Mouse (Mus musculus) hindbrain, embryonic 10.5 days (tissue): Measurements from ENCODE around the gene Ppp1r12a. TPM values are rescaled to one million over a fixed set of nuclear protein-coding genes. Genes with fewer than 3 reads are reported as not detected.
A peak's percentile ranks its signal among the peaks of the same experiment; 100 is the strongest.

ENCODE experiments used
- DNase-seq: peaks from one replicate; pipeline ENCODE4 v3.0.0-alpha.2; 2017; ENCODE audit warnings: low spot score
- H3K27ac ChIP-seq: fragments of 300-500 bp; sonication (generic); 2 replicates; pipeline ENCODE4 v1.5.1; 2016; ENCODE audit warnings: mild to moderate bottlenecking, moderate library complexity
- H3K27me3 ChIP-seq: fragments of 300-500 bp; sonication (generic); 2 replicates; pipeline ENCODE4 v1.6.1; 2016; ENCODE audit warnings: mild to moderate bottlenecking; ENCODE audit not compliant: poor library complexity, insufficient read depth, severe bottlenecking
- H3K36me3 ChIP-seq: fragments of 300-500 bp; sonication (generic); 2 replicates; pipeline ENCODE4 v1.6.1; 2016; ENCODE audit warnings: mild to moderate bottlenecking, moderate library complexity
- H3K4me1 ChIP-seq: fragments of 300-500 bp; sonication (generic); replicated peaks from 2 replicates; pipeline ENCODE4 v1.6.1; 2016; ENCODE audit warnings: mild to moderate bottlenecking
- H3K4me3 ChIP-seq: fragments of 300-500 bp; sonication (generic); 2 replicates; pipeline ENCODE4 v1.5.1; 2016; ENCODE audit warnings: mild to moderate bottlenecking, moderate library complexity
- H3K9me3 ChIP-seq: fragments of 300-500 bp; sonication (generic); 2 replicates; pipeline ENCODE4 v1.6.1; 2016; ENCODE audit warnings: mild to moderate bottlenecking, moderate library complexity
- WGBS: fragments of 180-500 bp; shearing (Covaris S2); methylation state at CpG from one replicate; pipeline ENCODE4 v1.1.7; 2016; 5-methylcytosine and 5-hydroxymethylcytosine counted together
- polyA plus RNA-seq: library from polyadenylated mRNA; unstranded; fragments of >200 nt; fragmentation: Nextera tagmentation; extraction: Ambion mirVana; gene quantifications from 2 replicates; pipeline ENCODE4 v1.2.1, GENCODE M21; 2016

Ppp1r12a gene
- polyA plus RNA-seq, 1 experiment from 2014 or later: 57.2 TPM

DNA sequence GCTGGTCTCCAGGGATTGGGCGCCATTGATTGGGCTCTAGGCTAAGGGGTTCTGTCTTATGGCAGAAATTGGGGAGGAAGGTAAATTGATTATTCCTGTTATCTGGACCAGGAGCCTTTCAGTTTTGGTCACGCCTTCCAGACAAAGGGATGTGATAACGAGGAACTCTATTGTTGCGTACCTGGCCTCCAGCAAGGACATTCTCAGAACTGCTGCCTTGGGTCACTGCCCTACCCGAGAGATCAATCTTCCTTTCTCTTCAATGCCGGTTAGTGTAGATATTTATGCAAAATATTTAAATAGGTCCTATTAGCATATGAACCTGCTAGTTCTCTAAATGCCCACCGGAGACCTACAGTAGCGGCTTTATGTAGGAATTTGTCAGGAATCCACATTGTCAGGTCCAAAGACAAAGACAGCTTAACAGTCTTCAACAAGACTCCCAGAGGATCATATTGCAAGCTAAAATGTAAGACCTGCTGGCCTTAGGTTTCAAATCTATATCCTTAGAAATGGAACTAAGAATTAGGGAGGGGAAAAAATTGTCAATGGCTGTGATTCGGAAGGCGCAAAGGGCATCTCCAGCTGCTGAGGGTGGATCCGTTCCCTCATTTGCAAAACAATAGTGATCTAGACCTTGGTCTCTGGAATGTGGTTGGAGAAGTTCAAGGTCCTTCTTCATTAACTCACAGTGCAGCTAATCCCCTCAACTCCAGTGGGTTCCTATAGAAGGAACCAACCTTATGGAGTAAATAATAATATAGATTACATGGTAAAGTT, 124.9 kb downstream of the Ppp1r12a start:
- Histone ChIP-seq H3K4me3 (no peak overlapping the region), H3K27me3 (no peaks in the 10 kb centered on the region), H3K4me1 (no peaks in the 10 kb centered on the region), H3K9me3 (no peaks in the 10 kb centered on the region), H3K36me3 (peaks cover 10% of the 10 kb centered on the region), H3K27ac (no peak overlapping the region)
- WGBS: 72% methylated on average over 11 of the region's 11 CpGs
- no peak for DNase-seq

DNA sequence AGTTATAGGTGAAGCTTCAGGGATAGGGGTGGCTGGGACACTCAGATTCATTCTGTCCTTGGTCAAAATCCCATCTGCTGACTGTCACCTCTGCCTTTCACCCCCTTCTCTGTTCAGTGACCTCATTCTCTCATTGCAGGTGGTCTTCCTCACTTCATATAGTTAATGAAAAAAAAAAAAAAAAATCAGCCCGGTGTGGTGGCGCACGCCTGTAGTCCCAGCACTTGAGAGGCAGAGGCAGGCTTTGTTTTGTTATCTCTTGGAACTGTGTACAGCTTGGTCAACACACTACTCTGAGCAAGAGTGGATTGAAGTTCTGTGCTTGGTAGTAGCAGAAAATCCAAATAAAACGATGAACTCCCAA, 125.4 kb downstream of the Ppp1r12a start:
- no peaks in the 10 kb centered on the region for H3K9me3 ChIP-seq
- no peak overlapping the region for H3K4me3 ChIP-seq
- DNase-seq: no peak
- H3K27ac ChIP-seq: no peak overlapping the region
- no peaks in the 10 kb centered on the region for H3K4me1 ChIP-seq
- 83% methylated on average over 4 of the region's 4 CpGs for WGBS
- peaks cover 4% of the 10 kb centered on the region for H3K36me3 ChIP-seq
- H3K27me3 ChIP-seq: no peaks in the 10 kb centered on the region

DNA sequence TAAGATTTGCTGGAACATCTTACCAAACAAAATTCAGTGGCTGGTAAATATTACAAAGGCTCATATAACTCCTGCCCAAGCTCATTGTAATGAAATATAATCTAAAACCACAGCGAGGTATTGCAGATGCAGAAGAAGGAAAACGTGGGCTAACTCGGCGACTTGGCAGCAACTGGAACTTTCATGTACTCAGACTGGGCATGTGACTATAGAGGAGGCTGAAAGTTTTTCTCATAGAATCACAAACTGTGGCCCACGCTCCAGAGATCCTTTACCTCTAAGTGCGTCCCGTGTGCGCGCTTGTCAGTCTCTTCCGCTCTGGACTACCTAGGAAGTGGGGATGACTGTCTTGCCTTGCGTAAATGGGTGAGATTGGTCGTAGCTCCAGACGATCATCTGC, 128.1 kb downstream of the Ppp1r12a start:
- no peaks in the 10 kb centered on the region for H3K36me3 ChIP-seq
- H3K4me1 ChIP-seq: no peaks in the 10 kb centered on the region
- DNase-seq: no peak
- no peak overlapping the region for H3K27ac ChIP-seq
- H3K4me3 ChIP-seq: no peak overlapping the region
- no peaks in the 10 kb centered on the region for H3K27me3 ChIP-seq
- H3K9me3 ChIP-seq: no peaks in the 10 kb centered on the region
- WGBS: 94% methylated on average over 13 of the region's 13 CpGs

DNA sequence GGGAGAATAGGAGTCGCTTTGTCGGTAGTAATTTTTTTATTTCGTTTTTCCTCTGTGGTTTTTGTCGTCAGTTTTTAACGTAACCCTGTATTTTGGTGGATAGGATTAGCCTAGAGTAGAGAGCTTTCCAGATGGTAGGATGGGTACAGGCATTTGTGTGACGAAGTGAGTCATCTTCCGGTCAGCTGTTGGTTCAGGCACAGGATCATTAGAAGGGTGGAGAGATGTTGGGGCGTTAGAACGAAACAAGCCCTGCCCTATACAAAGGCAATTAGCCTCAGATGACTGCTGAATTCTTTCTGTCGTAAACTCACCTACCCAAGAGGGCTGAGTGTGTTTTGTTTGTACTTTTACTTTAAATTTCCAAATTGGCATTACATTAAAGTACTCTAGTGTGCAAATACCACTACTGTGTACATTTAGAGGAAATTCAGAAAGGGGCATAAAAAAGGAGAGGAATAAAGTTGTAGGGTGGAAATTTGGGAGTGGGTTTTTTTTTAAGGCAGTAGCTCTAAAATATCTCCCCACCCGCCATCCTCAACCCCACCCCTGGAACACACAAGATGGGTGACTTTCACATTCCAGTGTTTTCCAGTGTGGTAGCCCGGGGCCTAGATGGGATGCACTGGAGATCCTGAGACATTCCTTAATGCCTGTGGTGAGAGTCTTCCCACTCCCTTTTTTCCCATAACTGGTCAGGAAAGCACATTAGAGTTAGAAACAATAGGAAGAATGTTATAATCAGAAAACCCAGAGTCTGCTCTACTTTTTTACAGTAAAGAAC, 129.9 kb downstream of the Ppp1r12a start:
- Histone ChIP-seq H3K4me1 (no peaks in the 10 kb centered on the region), H3K27ac (no peak overlapping the region), H3K4me3 (no peak overlapping the region), H3K9me3 (no peaks in the 10 kb centered on the region), H3K27me3 (no peaks in the 10 kb centered on the region), H3K36me3 (no peaks in the 10 kb centered on the region)
- DNase-seq: no peak
- 90% methylated on average over 12 of the region's 12 CpGs for WGBS

DNA sequence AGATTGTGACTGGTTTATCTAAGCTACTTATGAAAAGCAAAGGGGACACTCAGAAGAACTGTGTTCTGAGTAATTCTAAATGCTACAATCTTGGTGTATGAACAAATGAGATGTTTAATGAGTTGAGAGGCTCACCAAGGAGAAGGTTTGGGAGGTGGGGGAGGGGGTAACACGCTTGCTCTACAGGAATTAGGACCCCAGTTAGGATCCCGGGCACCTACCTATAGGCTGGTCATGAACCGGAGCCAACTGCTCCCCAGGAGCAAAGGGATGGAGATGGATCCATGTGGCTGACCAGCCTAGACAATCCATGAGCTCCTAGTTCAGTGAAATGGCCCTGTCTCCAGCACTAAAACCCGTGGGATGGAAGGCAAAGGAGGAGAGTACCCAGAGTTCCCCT, 130.7 kb downstream of the Ppp1r12a start:
- 86% methylated on average over 4 of the region's 4 CpGs for WGBS
- no peak for DNase-seq

DNA sequence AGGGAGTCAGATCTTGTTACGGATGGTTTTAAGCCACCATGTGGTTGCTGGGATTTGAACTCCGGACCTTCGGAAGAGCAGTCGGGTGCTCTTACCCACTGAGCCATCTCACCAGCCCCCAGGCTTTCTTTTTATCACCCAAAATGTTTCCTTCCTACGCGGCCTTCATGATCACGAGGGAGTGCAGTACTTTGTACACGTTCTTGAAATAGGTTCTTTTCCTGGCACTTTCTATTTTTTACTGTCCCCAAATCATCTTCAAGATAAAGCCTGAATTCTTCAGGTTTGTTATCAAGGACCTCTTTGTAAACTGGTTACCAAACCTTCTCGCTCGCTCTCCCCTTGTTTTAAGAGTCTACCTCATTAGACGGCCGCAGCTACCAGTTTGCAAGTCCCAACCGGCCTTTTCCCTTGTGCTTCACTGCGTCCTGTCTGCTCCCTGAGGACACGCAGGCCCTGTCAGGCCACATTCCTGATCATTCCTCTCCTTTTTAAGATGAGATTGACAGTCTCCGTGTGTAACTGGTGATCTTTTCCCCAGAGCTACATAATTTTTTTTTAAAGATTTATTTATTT, 131.7 kb downstream of the Ppp1r12a start:
- Histone ChIP-seq H3K9me3 (no peaks in the 10 kb centered on the region), H3K27ac (no peak overlapping the region), H3K27me3 (no peaks in the 10 kb centered on the region), H3K36me3 (no peaks in the 10 kb centered on the region), H3K4me3 (no peak overlapping the region), H3K4me1 (no peaks in the 10 kb centered on the region)
- DNase-seq: no peak
- 91% methylated on average over 16 of the region's 16 CpGs for WGBS

More for the DNA sequence above, 130.7 kb downstream of the Ppp1r12a start:
- no peaks in the 10 kb centered on the region for H3K4me1 ChIP-seq
- H3K27me3 ChIP-seq: no peaks in the 10 kb centered on the region
- H3K36me3 ChIP-seq: no peaks in the 10 kb centered on the region
- no peak overlapping the region for H3K4me3 ChIP-seq
- no peaks in the 10 kb centered on the region for H3K9me3 ChIP-seq
- H3K27ac ChIP-seq: no peak overlapping the region

DNA sequence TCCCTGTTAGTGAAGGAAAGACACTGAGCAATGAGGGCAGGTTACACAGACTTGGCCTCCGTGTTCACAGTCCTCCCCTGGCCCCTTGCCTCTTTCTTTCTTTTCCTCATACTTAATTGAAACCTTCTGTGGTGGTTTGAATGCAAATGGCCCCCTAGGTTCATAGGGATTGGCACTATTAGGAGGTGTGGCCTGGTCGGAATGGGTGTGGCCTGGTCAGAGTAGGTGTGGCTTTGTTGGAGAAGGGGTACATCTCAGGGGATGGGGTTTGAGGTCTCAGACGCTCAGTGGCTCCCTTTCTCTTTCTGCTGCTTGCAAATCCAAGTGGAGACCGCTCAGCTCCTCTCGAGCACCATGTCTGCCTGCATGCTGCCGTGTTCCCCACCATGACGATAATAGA, 132.8 kb downstream of the Ppp1r12a start:
- no peak overlapping the region for H3K4me3 ChIP-seq
- 82% methylated on average over 7 of the region's 7 CpGs for WGBS
- H3K36me3 ChIP-seq: no peaks in the 10 kb centered on the region
- no peaks in the 10 kb centered on the region for H3K27me3 ChIP-seq
- H3K4me1 ChIP-seq: no peaks in the 10 kb centered on the region
- DNase-seq: no peak
- no peaks in the 10 kb centered on the region for H3K9me3 ChIP-seq
- H3K27ac ChIP-seq: no peak overlapping the region

DNA sequence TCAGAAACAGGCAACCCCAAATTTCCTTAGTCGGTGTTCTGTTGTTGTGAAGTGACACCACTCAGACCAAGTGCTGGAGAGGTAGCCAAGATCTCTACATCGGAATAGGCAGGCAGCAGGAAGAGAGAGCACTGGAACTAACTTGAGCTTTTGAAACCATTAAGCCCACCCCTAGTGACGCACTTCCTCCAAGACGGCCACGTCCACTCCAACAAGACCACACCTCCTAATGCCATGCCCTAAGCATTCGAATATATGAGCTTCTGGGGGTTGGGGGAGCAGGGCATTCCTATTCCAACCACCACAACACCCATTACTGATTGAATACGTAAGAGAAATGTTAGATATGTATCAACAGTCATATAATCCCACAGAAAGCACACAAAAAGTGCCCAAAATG, 134.5 kb downstream of the Ppp1r12a start:
- Histone ChIP-seq H3K9me3 (no peaks in the 10 kb centered on the region), H3K4me3 (no peak overlapping the region), H3K4me1 (no peaks in the 10 kb centered on the region), H3K36me3 (no peaks in the 10 kb centered on the region), H3K27me3 (no peaks in the 10 kb centered on the region), H3K27ac (no peak overlapping the region)
- WGBS: 87% methylated on average over 7 of the region's 7 CpGs
- DNase-seq: no peak

DNA sequence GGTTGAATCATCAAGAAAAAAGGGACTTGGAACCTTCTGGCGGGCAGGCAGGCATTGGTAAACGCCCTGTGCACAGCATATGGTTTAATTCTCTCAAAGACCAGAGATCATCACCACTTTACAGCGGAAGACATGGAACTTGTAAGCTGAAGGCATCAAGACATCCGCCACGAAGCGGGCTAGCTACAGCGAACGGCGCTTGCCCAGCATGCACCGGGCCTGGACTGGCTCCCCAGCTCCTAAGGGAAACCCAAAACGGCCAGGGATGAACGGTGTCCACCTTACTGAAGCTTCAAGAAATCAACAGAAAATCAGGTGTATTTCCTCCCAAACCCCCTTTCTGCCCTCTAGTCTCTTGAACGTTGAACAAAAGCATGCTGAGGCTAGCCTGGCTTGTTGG, 136.3 kb downstream of the Ppp1r12a start:
- no peak for DNase-seq
- H3K27ac ChIP-seq: no peak overlapping the region
- H3K4me1 ChIP-seq: no peaks in the 10 kb centered on the region
- no peak overlapping the region for H3K4me3 ChIP-seq
- H3K9me3 ChIP-seq: no peaks in the 10 kb centered on the region
- 94% methylated on average over 13 of the region's 13 CpGs for WGBS
- H3K36me3 ChIP-seq: no peaks in the 10 kb centered on the region
- no peaks in the 10 kb centered on the region for H3K27me3 ChIP-seq

DNA sequence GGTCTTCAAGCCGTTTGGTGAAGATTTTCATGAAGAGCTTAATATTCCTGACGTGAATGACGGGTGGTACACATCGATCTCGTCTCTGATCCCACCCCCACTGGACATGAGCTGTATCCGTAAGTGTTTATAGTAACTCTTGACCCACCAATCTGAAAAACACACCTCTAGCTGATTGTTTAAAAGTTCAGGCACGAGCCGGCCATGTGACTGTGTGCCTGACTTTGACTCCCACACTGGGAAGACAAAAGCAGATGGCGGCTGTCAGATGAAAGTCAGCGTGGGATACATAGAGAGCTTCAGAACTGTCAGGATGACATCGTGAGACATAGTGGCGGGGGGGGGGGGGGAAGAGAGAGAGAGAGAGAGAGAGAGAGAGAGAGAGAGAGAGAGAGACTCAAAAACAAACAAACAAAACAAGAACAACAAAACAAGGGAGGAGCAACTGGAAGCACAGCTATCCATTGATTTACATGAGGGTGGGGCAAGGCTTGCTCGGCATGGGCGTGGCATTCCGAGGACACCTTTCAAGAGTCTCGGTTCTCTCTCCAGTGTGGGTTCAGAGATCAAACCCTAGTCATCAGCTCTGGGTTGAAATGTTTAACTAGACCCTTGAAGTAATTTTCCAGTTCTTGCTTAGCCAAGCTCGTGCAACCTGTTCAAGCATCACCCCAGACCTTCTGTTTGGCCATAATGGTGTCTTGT, 137.0 kb downstream of the Ppp1r12a start:
- DNase-seq: no peak
- WGBS: 85% methylated on average over 16 of the region's 17 CpGs
- H3K9me3 ChIP-seq: no peaks in the 10 kb centered on the region
- H3K27ac ChIP-seq: no peak overlapping the region
- H3K4me1 ChIP-seq: no peaks in the 10 kb centered on the region
- H3K4me3 ChIP-seq: no peak overlapping the region
- no peaks in the 10 kb centered on the region for H3K36me3 ChIP-seq
- H3K27me3 ChIP-seq: no peaks in the 10 kb centered on the region

DNA sequence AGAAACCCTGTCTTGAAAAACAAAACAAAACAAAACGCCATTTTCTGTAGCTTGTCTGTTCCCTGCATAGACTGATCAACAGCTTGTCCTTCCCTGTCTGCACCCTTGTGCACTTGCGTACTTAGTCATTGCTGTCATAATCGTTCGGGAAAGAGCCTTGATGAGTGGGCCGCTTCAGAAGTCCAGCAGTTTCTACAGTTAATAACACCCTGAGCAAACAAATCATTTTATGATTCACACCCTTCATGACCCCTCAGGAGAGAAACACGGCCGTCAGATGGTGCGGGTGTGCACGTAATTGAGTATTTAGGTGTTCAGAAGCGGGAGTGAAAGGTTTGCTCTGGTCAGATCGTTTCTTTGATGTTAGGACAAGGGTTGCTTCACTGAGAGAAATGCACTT, 137.8 kb downstream of the Ppp1r12a start:
- no peak for DNase-seq
- H3K27me3 ChIP-seq: no peaks in the 10 kb centered on the region
- 87% methylated on average over 11 of the region's 11 CpGs for WGBS
- H3K4me3 ChIP-seq: no peak overlapping the region
- no peaks in the 10 kb centered on the region for H3K36me3 ChIP-seq
- H3K4me1 ChIP-seq: no peaks in the 10 kb centered on the region
- no peaks in the 10 kb centered on the region for H3K9me3 ChIP-seq
- H3K27ac ChIP-seq: no peak overlapping the region

DNA sequence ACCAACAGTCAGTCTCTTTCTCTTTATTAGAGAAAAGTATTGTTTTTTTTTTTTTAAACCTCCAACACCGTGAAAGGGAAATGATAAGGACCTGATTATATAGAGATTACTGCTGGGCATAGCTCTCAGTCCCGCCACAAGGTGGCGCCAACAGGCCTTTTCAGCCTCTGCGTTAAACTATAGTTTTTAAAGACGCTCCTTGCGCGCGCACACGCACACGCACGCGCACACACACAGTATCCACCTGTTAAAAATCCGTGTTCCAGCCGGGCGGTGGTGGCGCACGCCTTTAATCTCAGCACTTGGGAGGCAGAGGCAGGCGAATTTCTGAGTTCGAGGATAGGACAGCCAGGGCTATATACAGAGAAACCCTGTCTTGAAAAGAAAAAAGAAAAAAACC, 138.8 kb downstream of the Ppp1r12a start:
- Histone ChIP-seq H3K9me3 (no peaks in the 10 kb centered on the region), H3K27me3 (no peaks in the 10 kb centered on the region), H3K27ac (no peak overlapping the region), H3K4me3 (no peak overlapping the region), H3K36me3 (no peaks in the 10 kb centered on the region), H3K4me1 (no peaks in the 10 kb centered on the region)
- peak; percentile 78 for DNase-seq
- 17% methylated on average over 19 of the region's 19 CpGs for WGBS

DNA sequence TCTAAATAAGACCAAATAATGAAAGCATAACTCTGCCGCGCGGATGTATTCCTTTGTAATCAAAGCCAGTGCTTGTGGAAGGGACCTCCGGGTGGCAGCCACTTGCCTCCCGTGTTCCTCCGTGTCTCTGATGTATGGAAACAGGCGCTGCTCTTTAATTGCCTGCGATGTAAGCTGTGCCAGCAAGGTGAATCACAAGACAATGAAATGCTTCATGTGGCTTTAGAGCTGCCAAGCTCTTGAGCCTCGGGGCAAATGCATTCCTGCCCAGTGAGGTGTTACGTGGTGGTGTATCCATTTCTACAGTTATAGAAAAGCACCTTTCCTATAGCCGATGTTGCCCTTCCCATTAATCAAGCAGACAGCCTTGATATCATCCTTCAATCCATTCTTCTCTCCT, 145.8 kb downstream of the Ppp1r12a start:
- H3K27ac ChIP-seq: no peak overlapping the region
- DNase-seq: no peak
- H3K27me3 ChIP-seq: no peaks in the 10 kb centered on the region
- no peak overlapping the region for H3K4me3 ChIP-seq
- H3K36me3 ChIP-seq: no peaks in the 10 kb centered on the region
- WGBS: 86% methylated on average over 11 of the region's 11 CpGs
- H3K4me1 ChIP-seq: no peaks in the 10 kb centered on the region
- H3K9me3 ChIP-seq: no peaks in the 10 kb centered on the region
